Mouse (Mus musculus) Muller cell, postnatal 12 days (primary cell): ENCODE measurements at regions not wholly inside any gene's neighbourhood (a gene's known extent, or its start where the extent isn't known, plus 50 kb on each side); places are given as distances from the start of the nearest gene placed in this dataset.

Experiments used
- DNase-seq: peaks from one replicate; pipeline ENCODE4 v3.0.0-alpha.2; 2015; ENCODE audit errors: inconsistent ontology term

DNA sequence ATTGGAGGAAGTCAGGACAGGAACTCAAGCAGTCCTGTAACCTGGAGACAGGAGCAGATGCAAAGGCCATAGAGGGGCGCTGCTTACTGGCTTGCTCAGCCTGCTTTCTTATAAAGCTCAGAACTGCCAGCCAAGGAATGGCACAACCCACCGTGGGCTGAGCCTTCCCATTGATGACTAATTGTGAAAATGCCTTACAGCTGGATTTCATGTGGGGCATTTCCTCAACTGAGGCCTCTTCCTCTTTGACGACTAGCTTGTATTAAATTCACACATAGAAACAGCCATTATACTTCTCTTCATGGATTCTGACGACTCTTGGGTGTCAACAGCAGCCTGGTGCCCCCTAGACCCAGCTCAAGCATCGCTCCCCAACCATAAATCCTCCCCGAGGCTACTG is 66.4 kb upstream of the Gdf10 start:
- no peak for DNase-seq

- no peak for DNase-seq
These were observed 58.6 kb upstream of the Gdf10 start for GRCm38 (mm10) chr14:33864796-33865195.

- DNase-seq: no peak
These were observed 57.6 kb upstream of the Gdf10 start for GRCm38 (mm10) chr14:33865746-33866145.

DNA sequence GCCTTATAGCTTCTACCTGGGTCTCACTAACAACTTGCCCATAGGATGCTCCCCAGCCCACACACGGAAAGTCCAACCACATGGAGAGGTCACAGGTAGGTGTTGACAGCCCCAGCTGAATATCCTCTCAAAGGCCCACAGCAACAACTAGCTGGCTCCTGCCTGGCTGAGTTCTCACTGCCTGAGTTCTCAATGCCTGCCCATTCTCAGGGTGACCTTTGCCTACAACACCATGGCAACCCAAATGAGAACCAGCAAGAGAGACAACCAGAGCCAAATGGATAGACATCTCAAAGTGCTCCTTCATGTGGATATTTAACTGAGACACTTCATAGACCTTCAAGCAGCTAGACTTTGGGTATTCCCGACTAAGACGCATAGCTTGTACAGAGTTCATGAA is 55.7 kb upstream of the Gdf10 start:
- DNase-seq: no peak
